Mouse (Mus musculus): ENCODE results near the gene Gm20458.
A peak's percentile ranks its signal among the peaks of the same experiment; 100 is the strongest.

- TF ChIP-seq CTCF (IDR thresholded peaks at IDR 0.05; ENCODE audit: low read depth) (peak; percentile 9; the same call in 1 of the 2 replicates), EP300 (IDR thresholded peaks at IDR 0.05; ENCODE audit: low read depth) (no peak)
Observed at GRCm38 (mm10) chr2:164504919-164505318, 44.2 kb downstream of the Gm20458 start.

Measured in liver, postnatal 0 days (tissue).